ENCODE assay signal across 7 mouse cellular contexts in the genomic region with DNA sequence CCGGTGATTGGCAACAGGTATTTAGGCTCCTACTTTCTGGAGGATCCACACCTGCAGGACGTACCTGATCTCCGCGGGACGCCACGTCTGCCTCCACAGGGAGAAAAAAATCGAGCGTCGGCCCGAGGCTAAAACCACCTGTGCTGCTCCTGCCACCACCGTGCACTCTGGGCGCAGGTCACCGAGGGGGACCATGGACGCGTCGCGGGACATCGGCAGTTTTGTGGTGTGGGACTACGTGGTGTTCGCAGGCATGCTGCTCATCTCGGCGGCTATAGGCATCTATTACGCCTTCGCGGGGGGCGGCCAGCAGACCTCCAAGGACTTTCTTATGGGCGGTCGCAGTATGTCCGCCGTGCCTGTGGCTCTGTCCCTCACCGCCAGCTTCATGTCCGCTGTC. TPM values are rescaled to one million over a fixed set of nuclear protein-coding genes. Genes with fewer than 3 reads are reported as not detected.
DNase-seq lines count a peak whose midpoint lies in the region; ATAC-seq and TF ChIP-seq lines count a peak whose summit lies in the region.

No protein-coding gene starts in this region.

- H3K4me2 ChIP-seq in liver, embryonic 12.5 days: peak overlapping the region; percentile 26
- peak overlapping the region; percentile 48 for H3K4me2 ChIP-seq in intestine, embryonic 16.5 days (ENCODE audit: low read depth, low read length)

- 4% methylated on average over 32 of the region's 32 CpGs for WGBS in liver, embryonic 12.5 days (ENCODE audit: insufficient replicate concordance)
- 2% methylated on average over 32 of the region's 32 CpGs for WGBS in forebrain, embryonic 10.5 days
- 3% methylated on average over 32 of the region's 32 CpGs for WGBS in intestine, embryonic 16.5 days
- WGBS in olfactory bulb, adult 2 months: 2% methylated on average over 32 of the region's 32 CpGs

- no peak overlapping the region for H3K9ac ChIP-seq in liver, embryonic 12.5 days
- no peak overlapping the region for H3K9ac ChIP-seq in intestine, embryonic 16.5 days (ENCODE audit: low read depth, low read length)

- H3K36me3 ChIP-seq in liver, embryonic 12.5 days: no peaks in the 10 kb centered on the region
- no peaks in the 10 kb centered on the region for H3K36me3 ChIP-seq in forebrain, embryonic 10.5 days (replicated peaks)
- no peaks in the 10 kb centered on the region for H3K36me3 ChIP-seq in intestine, embryonic 16.5 days (ENCODE audit: control insufficient read depth, insufficient read depth, low read length)

- no peaks in the 10 kb centered on the region for H3K4me1 ChIP-seq in liver, embryonic 12.5 days
- H3K4me1 ChIP-seq in forebrain, embryonic 10.5 days: peaks cover 11% of the 10 kb centered on the region
- H3K4me1 ChIP-seq in intestine, embryonic 16.5 days (ENCODE audit: control insufficient read depth, insufficient read depth, low read length): no peaks in the 10 kb centered on the region
- H3K4me1 ChIP-seq in olfactory bulb, adult 2 months (ENCODE audit: control insufficient read depth, insufficient read depth, low read length): peaks cover 9% of the 10 kb centered on the region

- no peak overlapping the region for H3K27ac ChIP-seq in liver, embryonic 12.5 days
- H3K27ac ChIP-seq in forebrain, embryonic 10.5 days: no peak overlapping the region
- no peak overlapping the region for H3K27ac ChIP-seq in intestine, embryonic 16.5 days (ENCODE audit: low read length)
- no peak overlapping the region for H3K27ac ChIP-seq in olfactory bulb, adult 2 months (ENCODE audit: insufficient read depth, low read depth, low read length)

- peak overlapping the region; percentile 7; the same call in 1 of the 2 replicates for H3K4me3 ChIP-seq in liver, embryonic 12.5 days
- H3K4me3 ChIP-seq in forebrain, embryonic 10.5 days: peak overlapping the region; percentile 49
- peak overlapping the region; percentile 39 for H3K4me3 ChIP-seq in intestine, embryonic 16.5 days (ENCODE audit: low read length)
- H3K4me3 ChIP-seq in olfactory bulb, adult 2 months (ENCODE audit: insufficient read depth, low read depth, low read length): peak overlapping the region; percentile 13; the same call in 1 of the 2 replicates

- ATAC-seq in liver, embryonic 12.5 days: no peak
- ATAC-seq in intestine, embryonic 16.5 days: peak; percentile 48
- ATAC-seq in CD4-positive, CD25-positive, alpha-beta regulatory T cell, adult 4 months: no peak

- TF ChIP-seq POLR2A in olfactory bulb, adult 2 months (IDR thresholded peaks at IDR 0.05; ENCODE audit: insufficient read depth, low read depth, low read length): no peak

- no peak for TF ChIP-seq CTCF in olfactory bulb, adult 2 months (IDR thresholded peaks at IDR 0.05; ENCODE audit: insufficient read depth, low read depth, low read length)

- H3K9me3 ChIP-seq in liver, embryonic 12.5 days (replicated peaks): no peaks in the 10 kb centered on the region
- peaks cover 3% of the 10 kb centered on the region; the same call in 1 of the 2 replicates for H3K9me3 ChIP-seq in forebrain, embryonic 10.5 days
- no peaks in the 10 kb centered on the region for H3K9me3 ChIP-seq in intestine, embryonic 16.5 days (ENCODE audit: control insufficient read depth, low read length)

- peaks cover 29% of the 10 kb centered on the region for H3K27me3 ChIP-seq in liver, embryonic 12.5 days (replicated peaks)
- peaks cover 39% of the 10 kb centered on the region for H3K27me3 ChIP-seq in forebrain, embryonic 10.5 days (ENCODE audit: poor library complexity, severe bottlenecking)
- H3K27me3 ChIP-seq in intestine, embryonic 16.5 days (replicated peaks; ENCODE audit: control insufficient read depth, insufficient read depth, low read length): peaks cover 27% of the 10 kb centered on the region

- DNase-seq in liver: no peak
- DNase-seq in forebrain, embryonic 10.5 days (ENCODE audit: extremely low spot score, low spot score): no peak
- no peak for DNase-seq in left cerebral cortex, adult 9 months (ENCODE audit: low spot score in 2 of 2)

RNA-seq across cellular contexts. Expression of a gene that starts 0.3 kb away (rescaled TPM):
- polyA plus RNA-seq in liver, embryonic 12.5 days (2016; fragmentation: Nextera tagmentation; extraction: Ambion mirVana): 0.07 TPM in 1 of 2 replicates, not detected in the other
- polyA plus RNA-seq in forebrain, embryonic 10.5 days (2016; fragmentation: Nextera tagmentation; extraction: Ambion mirVana): 0.06 and 0.14 TPM in 2 replicates
- 2.2 and 2.5 TPM in 2 replicates for polyA plus RNA-seq in intestine, embryonic 16.5 days (2015; fragmentation: Nextera tagmentation; extraction: Ambion mirVana)
- polyA plus RNA-seq in olfactory bulb, adult 2 months (2012; ENCODE audit: insufficient read depth, insufficient read length, low replicate concordance, missing spikeins): not detected in 2 replicates
- polyA plus RNA-seq in CD4-positive, CD25-positive, alpha-beta regulatory T cell, adult 4 months (2017; shearing (Covaris generic)): under 1 TPM in 1 of 2 experiments, not detected in 1; 0.26 TPM

RNA-seq across cellular contexts. Expression of a gene that starts 59.5 kb away (rescaled TPM):
- 15.5 and 17.2 TPM in 2 replicates for polyA plus RNA-seq in liver, embryonic 12.5 days (2016; fragmentation: Nextera tagmentation; extraction: Ambion mirVana)
- polyA plus RNA-seq in forebrain, embryonic 10.5 days (2016; fragmentation: Nextera tagmentation; extraction: Ambion mirVana): 25.8 and 26.5 TPM in 2 replicates
- polyA plus RNA-seq in intestine, embryonic 16.5 days (2015; fragmentation: Nextera tagmentation; extraction: Ambion mirVana): 10.5 and 11.5 TPM in 2 replicates
- not detected in 2 replicates for polyA plus RNA-seq in olfactory bulb, adult 2 months (2012; ENCODE audit: insufficient read depth, insufficient read length, low replicate concordance, missing spikeins)
- 10 to 100 TPM; 15.7 to 23.6 TPM for polyA plus RNA-seq in CD4-positive, CD25-positive, alpha-beta regulatory T cell, adult 4 months (2017; shearing (Covaris generic))
